Mouse (Mus musculus): ENCODE results near the gene Dnajc3. TPM values are rescaled to one million over a fixed set of nuclear protein-coding genes. Genes with fewer than 3 reads are reported as not detected.

Gene Dnajc3
- polyA plus RNA-seq (2012) = 2.5 and 4.2 TPM in 2 replicates

- TF ChIP-seq GATA1 (IDR thresholded peaks at IDR 0.05; ENCODE audit: low read length) = no peak
Measured at GRCm38 (mm10) chr14:118937533-118938492, at the start of gene Dnajc3. Gene Dnajc3, plus strand, starts transcription at chr14:118937976.

- no peak for TF ChIP-seq GATA1 (IDR thresholded peaks at IDR 0.05; ENCODE audit: low read length)
Measured at GRCm38 (mm10) chr14:118890101-118890500, 47.7 kb upstream of the Dnajc3 start.

GRCm38 (mm10) chr14:118895228-118895627 is 42.5 kb upstream of the Dnajc3 start:
- no peak for TF ChIP-seq GATA1 (IDR thresholded peaks at IDR 0.05; ENCODE audit: low read length)

- TF ChIP-seq GATA1 (IDR thresholded peaks at IDR 0.05; ENCODE audit: low read length) = no peak
Measured at GRCm38 (mm10) chr14:118895655-118896054, 42.1 kb upstream of the Dnajc3 start.

GRCm38 (mm10) chr14:118899940-118900339 is 37.8 kb upstream of the Dnajc3 start:
- no peak for TF ChIP-seq GATA1 (IDR thresholded peaks at IDR 0.05; ENCODE audit: low read length)

GRCm38 (mm10) chr14:118900911-118901310 is 36.9 kb upstream of the Dnajc3 start:
- TF ChIP-seq GATA1 (IDR thresholded peaks at IDR 0.05; ENCODE audit: low read length) = no peak

GRCm38 (mm10) chr14:118903397-118903796 is 34.4 kb upstream of the Dnajc3 start:
- no peak for TF ChIP-seq GATA1 (IDR thresholded peaks at IDR 0.05; ENCODE audit: low read length)

- TF ChIP-seq GATA1 (IDR thresholded peaks at IDR 0.05; ENCODE audit: low read length) = no peak
Measured at GRCm38 (mm10) chr14:118903867-118904562, 33.8 kb upstream of the Dnajc3 start.

GRCm38 (mm10) chr14:118907592-118907991 is 30.2 kb upstream of the Dnajc3 start:
- no peak for TF ChIP-seq GATA1 (IDR thresholded peaks at IDR 0.05; ENCODE audit: low read length)

GRCm38 (mm10) chr14:118909872-118910271 is 27.9 kb upstream of the Dnajc3 start:
- TF ChIP-seq GATA1 (IDR thresholded peaks at IDR 0.05; ENCODE audit: low read length) = no peak

- no peak for TF ChIP-seq GATA1 (IDR thresholded peaks at IDR 0.05; ENCODE audit: low read length)
Measured at GRCm38 (mm10) chr14:118910332-118911222, 27.2 kb upstream of the Dnajc3 start.

- TF ChIP-seq GATA1 (IDR thresholded peaks at IDR 0.05; ENCODE audit: low read length) = no peak
Measured at GRCm38 (mm10) chr14:118911521-118911920, 26.3 kb upstream of the Dnajc3 start.

- TF ChIP-seq GATA1 (IDR thresholded peaks at IDR 0.05; ENCODE audit: low read length) = no peak
Measured at GRCm38 (mm10) chr14:118913651-118914050, 24.1 kb upstream of the Dnajc3 start.

GRCm38 (mm10) chr14:118919025-118919424 is 18.8 kb upstream of the Dnajc3 start:
- TF ChIP-seq GATA1 (IDR thresholded peaks at IDR 0.05; ENCODE audit: low read length) = no peak

- no peak for TF ChIP-seq GATA1 (IDR thresholded peaks at IDR 0.05; ENCODE audit: low read length)
Measured at GRCm38 (mm10) chr14:118920654-118921053, 17.1 kb upstream of the Dnajc3 start.
